Mouse (Mus musculus): ENCODE measurements around the gene Adgra3.
A peak's percentile ranks its signal among the peaks of the same experiment; 100 is the strongest.

Adgra3 gene

GRCm38 (mm10) chr5:49974211-49974610 is 84.6 kb downstream of the Adgra3 start:
- DNase-seq (ENCODE audit: inconsistent ontology term) = no peak

- DNase-seq (ENCODE audit: inconsistent ontology term) = no peak
Observed at GRCm38 (mm10) chr5:49969660-49970059, 89.1 kb downstream of the Adgra3 start.

GRCm38 (mm10) chr5:49967726-49968125 is 91.1 kb downstream of the Adgra3 start:
- DNase-seq (ENCODE audit: inconsistent ontology term) = no peak

- DNase-seq (ENCODE audit: inconsistent ontology term) = no peak
Observed at GRCm38 (mm10) chr5:49965810-49966209, 93.0 kb downstream of the Adgra3 start.

GRCm38 (mm10) chr5:49961478-49962431 is 97.1 kb downstream of the Adgra3 start:
- peak; percentile 28 for DNase-seq (ENCODE audit: inconsistent ontology term)

- DNase-seq (ENCODE audit: inconsistent ontology term) = no peak
Observed at GRCm38 (mm10) chr5:49936354-49936753, 122.5 kb downstream of the Adgra3 start.

- no peak for DNase-seq (ENCODE audit: inconsistent ontology term)
Observed at GRCm38 (mm10) chr5:49924712-49925111, 134.1 kb downstream of the Adgra3 start.

- DNase-seq (ENCODE audit: inconsistent ontology term) = no peak
Observed at GRCm38 (mm10) chr5:49915695-49916106, 143.1 kb downstream of the Adgra3 start.
